Mouse (Mus musculus): ENCODE measurements around the gene Bfsp1. TPM values are rescaled to one million over a fixed set of nuclear protein-coding genes. Genes with fewer than 3 reads are reported as not detected.

Bfsp1 gene
- polyA plus RNA-seq, 1 experiment, result not detected

GRCm38 (mm10) chr2:143840895-143841294, 22.1 kb downstream of the Bfsp1 start:
- no peak overlapping the region for H3K27ac ChIP-seq (ENCODE audit: insufficient read depth, low read depth, low read length)
- H3K4me1 ChIP-seq (ENCODE audit: control insufficient read depth, insufficient read depth, low read length), result peaks cover 17% of the 10 kb centered on the region
- H3K4me3 ChIP-seq (ENCODE audit: insufficient read depth, low read length), result no peak overlapping the region
- no peak for TF ChIP-seq CTCF (IDR thresholded peaks at IDR 0.05; ENCODE audit: low read depth, low read length)
- TF ChIP-seq POLR2A (IDR thresholded peaks at IDR 0.05; ENCODE audit: borderline replicate concordance, low read depth, low read length), result no peak

DNA sequence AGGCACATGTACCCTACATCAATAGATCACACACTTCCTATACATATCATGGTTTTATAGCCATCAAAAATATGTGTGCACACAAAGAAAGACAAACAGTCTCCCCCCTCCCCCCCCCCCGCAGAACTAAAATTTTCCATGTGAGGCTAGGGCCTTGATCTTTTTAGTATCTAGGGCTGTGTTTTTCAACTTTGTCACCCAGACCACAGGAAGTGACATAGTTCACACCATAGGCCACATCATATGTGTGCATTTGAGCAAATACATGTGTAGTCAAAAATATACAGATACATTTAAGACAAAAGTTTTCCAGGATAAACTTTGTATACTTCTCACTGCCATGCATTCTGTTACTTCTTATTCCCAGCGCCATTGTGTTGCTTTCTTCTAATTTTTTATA, 23.5 kb downstream of the Bfsp1 start:
- Histone ChIP-seq H3K27ac (ENCODE audit: insufficient read depth, low read depth, low read length) (no peak overlapping the region), H3K4me3 (ENCODE audit: insufficient read depth, low read length) (no peak overlapping the region), H3K4me1 (ENCODE audit: control insufficient read depth, insufficient read depth, low read length) (peaks cover 14% of the 10 kb centered on the region)
- TF ChIP-seq POLR2A (IDR thresholded peaks at IDR 0.05; ENCODE audit: borderline replicate concordance, low read depth, low read length) (no peak), CTCF (IDR thresholded peaks at IDR 0.05; ENCODE audit: low read depth, low read length) (no peak)

GRCm38 (mm10) chr2:143838698-143839097, 24.3 kb downstream of the Bfsp1 start:
- H3K27ac ChIP-seq (ENCODE audit: insufficient read depth, low read depth, low read length), result no peak overlapping the region
- no peak overlapping the region for H3K4me3 ChIP-seq (ENCODE audit: insufficient read depth, low read length)
- peaks cover 14% of the 10 kb centered on the region for H3K4me1 ChIP-seq (ENCODE audit: control insufficient read depth, insufficient read depth, low read length)
- no peak for TF ChIP-seq CTCF (IDR thresholded peaks at IDR 0.05; ENCODE audit: low read depth, low read length)
- TF ChIP-seq POLR2A (IDR thresholded peaks at IDR 0.05; ENCODE audit: borderline replicate concordance, low read depth, low read length), result no peak

DNA sequence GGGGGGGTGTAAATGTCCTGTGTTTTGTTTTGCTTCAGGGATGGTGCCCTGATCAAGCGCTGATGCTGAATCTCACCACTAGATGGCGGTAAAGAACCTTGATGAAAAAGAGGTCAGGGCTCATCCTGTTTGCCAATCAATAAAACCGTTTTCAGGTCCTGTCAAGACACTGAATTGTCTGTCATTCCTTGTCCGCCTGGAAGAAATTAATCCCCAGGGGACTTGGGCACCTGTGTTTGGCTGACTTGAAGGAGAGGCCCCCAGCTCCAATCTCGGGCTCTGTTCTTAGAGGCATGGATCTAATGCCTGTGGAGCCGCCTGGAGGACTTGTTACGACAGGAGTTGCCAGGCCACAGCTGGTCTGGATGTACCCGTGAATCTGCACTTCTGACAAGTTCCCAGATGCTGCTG, 25.7 kb downstream of the Bfsp1 start:
- Histone ChIP-seq H3K4me3 (ENCODE audit: insufficient read depth, low read length) (no peak overlapping the region), H3K4me1 (ENCODE audit: control insufficient read depth, insufficient read depth, low read length) (peaks cover 16% of the 10 kb centered on the region), H3K27ac (ENCODE audit: insufficient read depth, low read depth, low read length) (no peak overlapping the region)
- TF ChIP-seq POLR2A (IDR thresholded peaks at IDR 0.05; ENCODE audit: borderline replicate concordance, low read depth, low read length) (no peak), CTCF (IDR thresholded peaks at IDR 0.05; ENCODE audit: low read depth, low read length) (peak; percentile 34; the same call in 1 of the 2 replicates)

- H3K27ac ChIP-seq (ENCODE audit: insufficient read depth, low read depth, low read length), result no peak overlapping the region
Observed at GRCm38 (mm10) chr2:143835820-143836219, 27.2 kb downstream of the Bfsp1 start.

DNA sequence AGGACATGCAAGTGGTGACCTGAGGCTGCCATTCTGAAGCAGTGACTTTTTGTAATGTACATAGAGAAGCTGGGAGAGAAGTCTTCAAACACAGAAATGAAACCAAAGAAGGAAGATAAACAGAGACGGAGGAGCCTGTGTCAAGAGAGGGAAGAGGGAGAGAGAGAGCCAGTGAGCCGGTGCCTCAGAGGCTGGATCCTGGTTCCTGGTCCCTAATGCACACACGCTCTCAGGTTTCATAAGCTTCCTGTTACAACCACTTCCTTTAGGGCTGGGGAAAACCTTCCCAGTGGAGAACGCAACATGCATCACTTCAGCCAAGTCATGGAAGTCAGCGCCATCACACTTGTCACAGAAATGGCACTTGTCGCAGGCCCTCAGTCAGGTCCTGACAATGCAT, 28.9 kb downstream of the Bfsp1 start:
- 0 out of 2 replicates have a peak overlapping the region, but pooled peaks have one; percentile 7 for H3K27ac ChIP-seq (ENCODE audit: insufficient read depth, low read depth, low read length)
- peaks cover 16% of the 10 kb centered on the region for H3K4me1 ChIP-seq (ENCODE audit: control insufficient read depth, insufficient read depth, low read length)
- no peak overlapping the region for H3K4me3 ChIP-seq (ENCODE audit: insufficient read depth, low read length)
- TF ChIP-seq CTCF (IDR thresholded peaks at IDR 0.05; ENCODE audit: low read depth, low read length) (no peak), POLR2A (IDR thresholded peaks at IDR 0.05; ENCODE audit: borderline replicate concordance, low read depth, low read length) (no peak)

More at GRCm38 (mm10) chr2:143835820-143836219, 27.2 kb downstream of the Bfsp1 start:
- Histone ChIP-seq H3K4me3 (ENCODE audit: insufficient read depth, low read length) (no peak overlapping the region), H3K4me1 (ENCODE audit: control insufficient read depth, insufficient read depth, low read length) (peaks cover 16% of the 10 kb centered on the region)
- TF ChIP-seq CTCF (IDR thresholded peaks at IDR 0.05; ENCODE audit: low read depth, low read length) (no peak), POLR2A (IDR thresholded peaks at IDR 0.05; ENCODE audit: borderline replicate concordance, low read depth, low read length) (no peak)

DNA sequence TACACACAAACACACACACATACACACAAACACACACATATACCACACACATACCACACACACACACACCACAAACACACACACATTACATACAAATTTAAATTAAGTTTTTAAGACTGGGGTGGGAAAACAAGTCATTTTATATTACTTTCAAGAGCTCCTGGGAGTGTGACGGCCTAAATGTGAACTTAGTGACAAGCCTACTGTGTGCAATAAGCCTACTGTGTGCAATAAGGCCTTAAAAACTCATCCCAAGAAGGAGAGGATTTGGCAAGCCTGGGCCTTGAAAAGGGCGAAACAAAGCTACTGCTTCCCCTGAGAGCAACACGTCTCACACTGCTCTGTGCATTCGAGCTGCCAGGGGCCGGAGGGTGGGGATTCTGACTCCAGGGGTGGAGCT, 30.3 kb downstream of the Bfsp1 start:
- no peak overlapping the region for H3K27ac ChIP-seq (ENCODE audit: insufficient read depth, low read depth, low read length)

DNA sequence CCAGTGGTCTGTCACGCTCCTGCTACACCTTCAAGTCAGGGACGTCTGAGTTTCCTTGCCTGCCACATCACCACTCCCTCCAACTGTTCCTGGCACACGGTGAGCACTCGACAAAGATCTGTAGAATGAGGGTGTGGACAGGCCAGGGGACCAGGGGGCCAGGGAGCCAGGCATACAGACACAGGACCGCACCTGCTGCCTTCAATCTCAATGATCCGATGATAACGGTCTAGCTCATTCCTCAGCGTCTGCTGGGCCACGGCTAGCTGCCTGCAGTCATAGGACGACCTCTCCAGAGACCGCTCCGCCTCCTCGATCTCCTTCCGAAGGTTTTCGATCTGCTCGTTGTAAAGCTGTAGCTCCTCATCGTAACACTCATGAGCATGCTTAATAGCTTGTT, 31.3 kb downstream of the Bfsp1 start:
- H3K4me3 ChIP-seq (ENCODE audit: insufficient read depth, low read length), result no peak overlapping the region
- no peak overlapping the region for H3K27ac ChIP-seq (ENCODE audit: insufficient read depth, low read depth, low read length)
- TF ChIP-seq CTCF (IDR thresholded peaks at IDR 0.05; ENCODE audit: low read depth, low read length) (no peak), POLR2A (IDR thresholded peaks at IDR 0.05; ENCODE audit: borderline replicate concordance, low read depth, low read length) (no peak)
- peaks cover 11% of the 10 kb centered on the region for H3K4me1 ChIP-seq (ENCODE audit: control insufficient read depth, insufficient read depth, low read length)

More for the DNA sequence above, 30.3 kb downstream of the Bfsp1 start:
- Histone ChIP-seq H3K4me3 (ENCODE audit: insufficient read depth, low read length) (no peak overlapping the region), H3K4me1 (ENCODE audit: control insufficient read depth, insufficient read depth, low read length) (peaks cover 14% of the 10 kb centered on the region)
- TF ChIP-seq CTCF (IDR thresholded peaks at IDR 0.05; ENCODE audit: low read depth, low read length) (no peak), POLR2A (IDR thresholded peaks at IDR 0.05; ENCODE audit: borderline replicate concordance, low read depth, low read length) (no peak)

- H3K4me1 ChIP-seq (ENCODE audit: control insufficient read depth, insufficient read depth, low read length), result no peaks in the 10 kb centered on the region
- H3K27ac ChIP-seq (ENCODE audit: insufficient read depth, low read depth, low read length), result no peak overlapping the region
- TF ChIP-seq POLR2A (IDR thresholded peaks at IDR 0.05; ENCODE audit: borderline replicate concordance, low read depth, low read length) (no peak), CTCF (IDR thresholded peaks at IDR 0.05; ENCODE audit: low read depth, low read length) (no peak)
- H3K4me3 ChIP-seq (ENCODE audit: insufficient read depth, low read length), result no peak overlapping the region
Observed at GRCm38 (mm10) chr2:143813461-143813860, 49.5 kb downstream of the Bfsp1 start.

DNA sequence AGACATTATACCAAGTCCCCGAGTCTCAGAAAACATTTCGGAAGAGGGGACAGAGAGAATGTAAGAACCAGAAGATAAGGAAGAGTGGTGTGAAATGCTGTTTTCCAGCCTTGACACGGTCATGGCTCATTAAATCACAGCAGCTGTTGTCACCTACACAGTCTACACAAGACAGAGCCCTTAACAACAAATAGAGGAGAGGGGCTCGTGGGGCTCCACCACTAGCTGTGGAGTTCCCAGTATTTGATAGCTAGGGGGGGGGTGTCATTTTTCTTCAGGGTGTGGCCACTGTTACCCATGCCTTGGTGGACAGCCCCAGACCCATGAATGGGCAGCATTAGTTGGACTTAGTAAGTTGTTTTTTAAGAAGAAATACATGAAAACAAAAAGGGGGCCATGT, 50.7 kb downstream of the Bfsp1 start:
- H3K27ac ChIP-seq (ENCODE audit: insufficient read depth, low read depth, low read length), result no peak overlapping the region
- no peak for TF ChIP-seq CTCF (IDR thresholded peaks at IDR 0.05; ENCODE audit: low read depth, low read length)
- no peak for TF ChIP-seq POLR2A (IDR thresholded peaks at IDR 0.05; ENCODE audit: borderline replicate concordance, low read depth, low read length)
- no peak overlapping the region for H3K4me3 ChIP-seq (ENCODE audit: insufficient read depth, low read length)

GRCm38 (mm10) chr2:143808789-143809188, 54.2 kb downstream of the Bfsp1 start:
- no peak for TF ChIP-seq CTCF (IDR thresholded peaks at IDR 0.05; ENCODE audit: low read depth, low read length)
- TF ChIP-seq POLR2A (IDR thresholded peaks at IDR 0.05; ENCODE audit: borderline replicate concordance, low read depth, low read length), result no peak
- H3K4me1 ChIP-seq (ENCODE audit: control insufficient read depth, insufficient read depth, low read length), result no peaks in the 10 kb centered on the region
- no peak overlapping the region for H3K27ac ChIP-seq (ENCODE audit: insufficient read depth, low read depth, low read length)
- no peak overlapping the region for H3K4me3 ChIP-seq (ENCODE audit: insufficient read depth, low read length)

More for the DNA sequence above, 50.7 kb downstream of the Bfsp1 start:
- H3K4me1 ChIP-seq (ENCODE audit: control insufficient read depth, insufficient read depth, low read length), result no peaks in the 10 kb centered on the region
